Mouse (Mus musculus) liver, embryonic 13.5 days (tissue): ENCODE data around the gene 5730480H06Rik. TPM values are rescaled to one million over a fixed set of nuclear protein-coding genes. Genes with fewer than 3 reads are reported as not detected.

Experiments used
- ATAC-seq: fragments of 200-750 bp; cut with Nextera tagmentation; 2 replicates; pipeline ENCODE4 v1.8.0; 2017; ENCODE audit warnings: low read depth, mild to moderate bottlenecking, moderate number of reproducible peaks, moderate library complexity
- DNase-seq: peaks from one replicate; pipeline ENCODE4 v3.0.0; 2022
- H3K27ac ChIP-seq: fragments of 300-500 bp; sonication (generic); 2 replicates; pipeline ENCODE4 v1.5.1; 2015; ENCODE audit warnings: moderate library complexity, mild to moderate bottlenecking, inconsistent platforms
- H3K27me3 ChIP-seq: fragments of 300-500 bp; sonication (generic); 2 replicates; pipeline ENCODE4 v1.6.1; 2015; ENCODE audit warnings: mild to moderate bottlenecking, inconsistent platforms
- H3K36me3 ChIP-seq: fragments of 300-500 bp; sonication (generic); 2 replicates; pipeline ENCODE4 v1.6.1; 2015; ENCODE audit warnings: mild to moderate bottlenecking, inconsistent platforms
- H3K4me1 ChIP-seq: fragments of 300-500 bp; sonication (generic); replicated peaks from 2 replicates; pipeline ENCODE4 v1.6.1; 2015; ENCODE audit warnings: inconsistent platforms
- H3K4me2 ChIP-seq: fragments of 300-500 bp; sonication (generic); 2 replicates; pipeline ENCODE4 v1.6.1; 2015; ENCODE audit warnings: inconsistent platforms, mild to moderate bottlenecking, moderate library complexity
- H3K4me3 ChIP-seq: fragments of 300-500 bp; sonication (generic); replicated peaks from 2 replicates; pipeline ENCODE4 v1.5.1; 2015; ENCODE audit warnings: mild to moderate bottlenecking, inconsistent platforms
- H3K9ac ChIP-seq: fragments of 300-500 bp; sonication (generic); 2 replicates; pipeline ENCODE4 v1.6.1; 2015; ENCODE audit warnings: mild to moderate bottlenecking, inconsistent platforms
- H3K9me3 ChIP-seq: fragments of 300-500 bp; sonication (generic); replicated peaks from 2 replicates; pipeline ENCODE4 v1.6.1; 2016; ENCODE audit warnings: inconsistent platforms
- WGBS: fragments of 180-500 bp; shearing (Covaris S2); methylation state at CpG from one replicate; pipeline ENCODE4 v1.1.7; 2015; ENCODE audit not compliant: insufficient replicate concordance; 5-methylcytosine and 5-hydroxymethylcytosine counted together
- polyA plus RNA-seq: library from polyadenylated mRNA; unstranded; fragments of >200 nt; fragmentation: Nextera tagmentation; extraction: Ambion mirVana; gene quantifications from 2 replicates; pipeline ENCODE4 v1.2.1, GENCODE M21; 2015

The 5730480H06Rik gene
- polyA plus RNA-seq, 1 experiment from 2014 or later: 8.2 TPM

- Histone ChIP-seq H3K27me3 (no peaks in the 10 kb centered on the region), H3K9ac (no peak overlapping the region), H3K4me3 (no peak overlapping the region), H3K4me1 (no peaks in the 10 kb centered on the region), H3K9me3 (no peaks in the 10 kb centered on the region), H3K27ac (no peak overlapping the region), H3K36me3 (no peaks in the 10 kb centered on the region), H3K4me2 (no peak overlapping the region)
- ATAC-seq: no peak
- no peak for DNase-seq
- WGBS: 34% methylated on average over 5 of the region's 5 CpGs
These were observed 17.6 kb downstream of the 5730480H06Rik start for GRCm38 (mm10) chr5:48345095-48345982.

GRCm38 (mm10) chr5:48345983-48346648 lies 18.4 kb downstream of the 5730480H06Rik start:
- H3K4me1 ChIP-seq: no peaks in the 10 kb centered on the region
- H3K9ac ChIP-seq: no peak overlapping the region
- H3K9me3 ChIP-seq: no peaks in the 10 kb centered on the region
- no peak overlapping the region for H3K27ac ChIP-seq
- DNase-seq: no peak
- H3K4me3 ChIP-seq: no peak overlapping the region
- no peak for ATAC-seq
- H3K36me3 ChIP-seq: no peaks in the 10 kb centered on the region
- H3K4me2 ChIP-seq: no peak overlapping the region
- no peaks in the 10 kb centered on the region for H3K27me3 ChIP-seq
- 79% methylated on average over 2 of the region's 2 CpGs for WGBS

GRCm38 (mm10) chr5:48349309-48349708 lies 21.6 kb downstream of the 5730480H06Rik start:
- Histone ChIP-seq H3K27ac (no peak overlapping the region), H3K27me3 (no peaks in the 10 kb centered on the region), H3K9ac (no peak overlapping the region), H3K4me1 (no peaks in the 10 kb centered on the region), H3K36me3 (no peaks in the 10 kb centered on the region), H3K9me3 (no peaks in the 10 kb centered on the region), H3K4me2 (no peak overlapping the region), H3K4me3 (no peak overlapping the region)
- DNase-seq (no peak), ATAC-seq (no peak)
- WGBS: 63% methylated on average over 1 of the region's 1 CpGs

GRCm38 (mm10) chr5:48371890-48372766 lies 44.4 kb downstream of the 5730480H06Rik start:
- H3K4me1 ChIP-seq: peaks cover 4% of the 10 kb centered on the region
- ATAC-seq: peak; percentile 98
- 0 out of 2 replicates have a peak, but pooled peaks cover 9% of the 10 kb centered on the region for H3K36me3 ChIP-seq
- H3K9me3 ChIP-seq: no peaks in the 10 kb centered on the region
- H3K4me3 ChIP-seq: peak overlapping the region; percentile 85
- peak; percentile 81 for DNase-seq
- H3K27ac ChIP-seq: peak overlapping the region; percentile 66; the same call in 1 of the 2 replicates
- H3K27me3 ChIP-seq: no peaks in the 10 kb centered on the region
- under 1% methylated on average over 44 of the region's 44 CpGs for WGBS
- peak overlapping the region; percentile 80 for H3K9ac ChIP-seq
- H3K4me2 ChIP-seq: peak overlapping the region; percentile 71

GRCm38 (mm10) chr5:48402497-48402896 lies 74.7 kb downstream of the 5730480H06Rik start:
- ATAC-seq: no peak
- Histone ChIP-seq H3K36me3 (no peaks in the 10 kb centered on the region), H3K4me2 (no peak overlapping the region), H3K9me3 (no peaks in the 10 kb centered on the region), H3K9ac (no peak overlapping the region), H3K4me1 (no peaks in the 10 kb centered on the region), H3K27ac (no peak overlapping the region), H3K4me3 (no peak overlapping the region), H3K27me3 (no peaks in the 10 kb centered on the region)
- DNase-seq: no peak
- WGBS: 68% methylated on average over 3 of the region's 3 CpGs

- Histone ChIP-seq H3K9ac (no peak overlapping the region), H3K27ac (no peak overlapping the region), H3K9me3 (no peaks in the 10 kb centered on the region), H3K4me2 (no peak overlapping the region), H3K27me3 (no peaks in the 10 kb centered on the region), H3K4me3 (no peak overlapping the region), H3K4me1 (no peaks in the 10 kb centered on the region), H3K36me3 (no peaks in the 10 kb centered on the region)
- WGBS: 57% methylated on average over 4 of the region's 4 CpGs
- DNase-seq: no peak
- ATAC-seq: no peak
These were observed 80.5 kb downstream of the 5730480H06Rik start for GRCm38 (mm10) chr5:48408276-48408675.

GRCm38 (mm10) chr5:48410348-48410747 lies 82.6 kb downstream of the 5730480H06Rik start:
- no peak for DNase-seq
- Histone ChIP-seq H3K4me1 (no peaks in the 10 kb centered on the region), H3K36me3 (no peaks in the 10 kb centered on the region), H3K9me3 (no peaks in the 10 kb centered on the region), H3K4me3 (no peak overlapping the region), H3K9ac (no peak overlapping the region), H3K4me2 (no peak overlapping the region), H3K27ac (no peak overlapping the region), H3K27me3 (no peaks in the 10 kb centered on the region)
- 74% methylated on average over 5 of the region's 5 CpGs for WGBS
- no peak for ATAC-seq

- Histone ChIP-seq H3K4me1 (no peaks in the 10 kb centered on the region), H3K27me3 (no peaks in the 10 kb centered on the region), H3K4me3 (no peak overlapping the region), H3K36me3 (no peaks in the 10 kb centered on the region), H3K4me2 (no peak overlapping the region), H3K27ac (no peak overlapping the region), H3K9me3 (no peaks in the 10 kb centered on the region), H3K9ac (no peak overlapping the region)
- ATAC-seq (no peak), DNase-seq (no peak)
- 73% methylated on average over 4 of the region's 4 CpGs for WGBS
These were observed 83.7 kb downstream of the 5730480H06Rik start for GRCm38 (mm10) chr5:48411462-48411861.

GRCm38 (mm10) chr5:48412261-48412660 lies 84.5 kb downstream of the 5730480H06Rik start:
- no peak for DNase-seq
- H3K4me2 ChIP-seq: no peak overlapping the region

GRCm38 (mm10) chr5:48419741-48420140 lies 92.0 kb downstream of the 5730480H06Rik start:
- Histone ChIP-seq H3K9me3 (no peaks in the 10 kb centered on the region), H3K9ac (no peak overlapping the region), H3K4me1 (no peaks in the 10 kb centered on the region), H3K27me3 (no peaks in the 10 kb centered on the region), H3K27ac (no peak overlapping the region), H3K4me3 (no peak overlapping the region), H3K4me2 (no peak overlapping the region), H3K36me3 (no peaks in the 10 kb centered on the region)
- DNase-seq: no peak
- WGBS: 77% methylated on average over 2 of the region's 2 CpGs
- ATAC-seq: no peak

More at GRCm38 (mm10) chr5:48412261-48412660, 84.5 kb downstream of the 5730480H06Rik start:
- Histone ChIP-seq H3K36me3 (no peaks in the 10 kb centered on the region), H3K27me3 (no peaks in the 10 kb centered on the region), H3K9me3 (no peaks in the 10 kb centered on the region), H3K27ac (no peak overlapping the region), H3K9ac (no peak overlapping the region), H3K4me3 (no peak overlapping the region), H3K4me1 (no peaks in the 10 kb centered on the region)
- 81% methylated on average over 4 of the region's 4 CpGs for WGBS
- ATAC-seq: no peak

- Histone ChIP-seq H3K9me3 (no peaks in the 10 kb centered on the region), H3K4me2 (no peak overlapping the region), H3K4me3 (no peak overlapping the region), H3K4me1 (no peaks in the 10 kb centered on the region), H3K9ac (no peak overlapping the region), H3K27ac (no peak overlapping the region), H3K36me3 (no peaks in the 10 kb centered on the region), H3K27me3 (no peaks in the 10 kb centered on the region)
- ATAC-seq: no peak
- DNase-seq: no peak
- 48% methylated on average over 1 of the region's 1 CpGs for WGBS
These were observed 94.2 kb downstream of the 5730480H06Rik start for GRCm38 (mm10) chr5:48421957-48422356.
